Mouse (Mus musculus) stomach, embryonic 14.5 days (tissue): Measurements from ENCODE around the gene Pvr. TPM values are rescaled to one million over a fixed set of nuclear protein-coding genes. Genes with fewer than 3 reads are reported as not detected.

Experiments
- ATAC-seq: fragments of 200-750 bp; cut with Nextera tagmentation; 2 replicates; pipeline ENCODE4 v1.8.0; 2017; ENCODE audit warnings: low read depth, moderate TSS enrichment; ENCODE audit not compliant: insufficient number of reproducible peaks, insufficient read depth, low FRiP score
- H3K27ac ChIP-seq: fragments of 300-500 bp; sonication (generic); 2 replicates; pipeline ENCODE4 v1.5.1; 2014; ENCODE audit warnings: mild to moderate bottlenecking, low read length, moderate library complexity, mixed read lengths
- H3K27me3 ChIP-seq: fragments of 300-500 bp; sonication (generic); 2 replicates; pipeline ENCODE4 v1.6.1; 2014; ENCODE audit warnings: low read length, control low read depth, mixed read lengths; ENCODE audit not compliant: control insufficient read depth, insufficient read depth
- H3K36me3 ChIP-seq: fragments of 300-500 bp; sonication (generic); 2 replicates; pipeline ENCODE4 v1.6.1; 2014; ENCODE audit warnings: mild to moderate bottlenecking, control low read depth, low read length, moderate library complexity, mixed read lengths; ENCODE audit not compliant: control insufficient read depth, insufficient read depth
- H3K4me1 ChIP-seq: fragments of 300-500 bp; sonication (generic); 2 replicates; pipeline ENCODE4 v1.6.1; 2014; ENCODE audit warnings: low read length, control low read depth, mixed read lengths; ENCODE audit not compliant: control insufficient read depth, insufficient read depth
- H3K4me2 ChIP-seq: fragments of 300-500 bp; sonication (generic); replicated peaks from 2 replicates; pipeline ENCODE4 v1.6.1; 2014; ENCODE audit warnings: low read depth, low read length, control low read depth
- H3K4me3 ChIP-seq: fragments of 300-500 bp; sonication (generic); 2 replicates; pipeline ENCODE4 v1.5.1; 2014; ENCODE audit warnings: low read depth, low read length, control low read depth
- H3K9ac ChIP-seq: fragments of 300-500 bp; sonication (generic); replicated peaks from 2 replicates; pipeline ENCODE4 v1.6.1; 2014; ENCODE audit warnings: low read depth, mild to moderate bottlenecking, control low read depth, low read length, moderate library complexity, mixed read lengths
- H3K9me3 ChIP-seq: fragments of 300-500 bp; sonication (generic); 2 replicates; pipeline ENCODE4 v1.6.1; 2016; ENCODE audit warnings: low read depth, low read length, control low read depth; ENCODE audit not compliant: control insufficient read depth
- WGBS: fragments of 180-500 bp; shearing (Covaris S2); extraction: QIAGEN DNeasy Blood & Tissue Kit; methylation state at CpG from one replicate; pipeline ENCODE4 v1.1.7; 2014; 5-methylcytosine and 5-hydroxymethylcytosine counted together
- polyA plus RNA-seq: library from polyadenylated mRNA; unstranded; fragments of >200 nt; fragmentation: Nextera tagmentation; extraction: Ambion mirVana; gene quantifications from 2 replicates; pipeline ENCODE4 v1.2.1, GENCODE M21; 2014

Gene Pvr
- polyA plus RNA-seq, 1 experiment from 2014 or later = 11.7 TPM

DNA sequence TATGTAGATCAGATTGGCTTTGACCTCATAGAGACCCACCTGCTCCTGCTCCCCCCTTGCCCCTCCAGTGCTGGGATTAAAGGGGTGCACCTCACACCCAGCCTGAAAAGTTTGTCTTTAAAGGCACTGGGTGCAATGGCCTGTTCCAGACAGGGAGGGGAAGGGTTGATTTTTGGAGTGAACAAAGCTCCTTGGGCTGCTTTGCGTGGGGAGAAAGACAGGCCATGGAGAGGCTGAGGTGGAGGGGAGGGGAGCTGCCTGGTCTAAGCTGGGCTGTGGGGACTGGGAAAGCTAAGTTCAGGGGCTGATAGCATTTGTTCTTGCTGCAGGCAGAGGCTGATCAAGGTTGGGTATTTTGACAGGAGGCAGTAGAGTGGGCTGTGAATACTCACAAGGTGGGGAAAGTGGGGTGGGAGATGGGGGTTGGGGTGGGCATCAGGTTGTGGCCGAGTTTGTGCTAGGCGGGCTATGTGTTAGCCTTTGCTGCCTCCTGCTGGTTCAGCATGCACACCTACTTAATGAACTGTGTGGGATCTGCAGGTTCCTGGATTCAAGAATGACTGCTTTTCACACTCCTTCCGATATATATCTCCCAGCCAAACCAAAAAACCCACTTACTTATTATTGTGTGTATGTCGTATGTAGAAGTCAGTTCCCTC lies 48.9 kb downstream of the Pvr start:
- Histone ChIP-seq H3K4me2 (no peak overlapping the region), H3K9me3 (no peaks in the 10 kb centered on the region), H3K27me3 (no peaks in the 10 kb centered on the region), H3K4me3 (no peak overlapping the region), H3K4me1 (no peaks in the 10 kb centered on the region), H3K9ac (no peak overlapping the region), H3K36me3 (no peaks in the 10 kb centered on the region), H3K27ac (no peak overlapping the region)
- ATAC-seq = no peak
- 39% methylated on average over 5 of the region's 5 CpGs for WGBS

DNA sequence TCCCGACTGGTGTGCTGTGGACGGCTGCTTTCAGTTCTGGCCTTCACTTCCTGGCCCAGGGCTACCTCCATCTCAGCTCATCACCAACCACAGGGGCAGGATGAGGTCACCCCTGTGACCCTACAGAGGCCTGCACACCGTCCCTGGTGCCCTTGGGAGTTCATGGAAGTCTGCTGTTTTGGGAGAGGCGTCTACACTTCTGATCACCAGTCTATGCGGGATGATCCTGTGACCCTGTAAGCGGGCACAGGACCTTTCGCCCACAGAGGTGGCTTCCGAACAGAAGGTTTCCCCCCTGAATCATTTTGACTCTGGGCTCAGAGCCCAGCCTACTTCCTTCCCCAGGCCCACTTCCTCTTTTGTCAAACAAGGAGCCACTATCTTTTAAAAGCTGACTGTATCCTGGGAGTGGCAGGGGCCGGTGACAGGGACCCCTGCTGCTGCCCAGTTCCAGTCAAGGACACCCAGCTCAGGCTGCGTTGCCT lies 49.8 kb downstream of the Pvr start:
- Histone ChIP-seq H3K4me2 (no peak overlapping the region), H3K36me3 (no peaks in the 10 kb centered on the region), H3K4me1 (no peaks in the 10 kb centered on the region), H3K9ac (no peak overlapping the region), H3K4me3 (no peak overlapping the region), H3K9me3 (no peaks in the 10 kb centered on the region), H3K27me3 (no peaks in the 10 kb centered on the region), H3K27ac (no peak overlapping the region)
- no peak for ATAC-seq
- WGBS = 58% methylated on average over 10 of the region's 10 CpGs

DNA sequence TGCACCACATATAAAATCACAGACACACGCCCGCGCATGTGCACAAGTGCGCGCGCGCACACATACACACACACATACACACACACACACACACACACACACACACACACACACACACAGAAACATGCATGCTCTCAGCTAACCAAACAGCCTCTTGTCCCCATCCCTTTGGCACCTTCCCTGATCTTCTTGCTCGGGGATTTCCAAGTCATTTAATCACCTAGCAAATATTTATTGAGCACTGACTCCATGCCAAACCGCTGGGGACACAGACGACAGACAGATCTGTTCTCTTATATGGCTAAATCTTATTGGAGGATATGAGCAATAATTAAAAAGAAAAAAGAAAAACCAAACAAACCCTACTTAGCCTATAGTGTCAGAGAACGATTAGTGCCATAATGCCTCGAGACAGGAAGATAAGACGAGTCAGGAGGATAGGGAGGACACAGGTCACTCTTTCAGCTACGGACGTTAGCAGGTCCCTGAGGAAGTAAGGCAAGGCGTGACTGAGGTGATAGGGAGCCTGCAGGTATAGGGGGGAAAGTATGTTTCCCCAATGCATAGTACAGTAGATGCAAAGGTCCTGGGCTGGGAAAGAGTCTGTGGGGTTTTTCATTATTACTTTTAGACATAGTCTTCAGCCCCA lies 53.1 kb downstream of the Pvr start:
- no peaks in the 10 kb centered on the region for H3K27me3 ChIP-seq
- H3K27ac ChIP-seq = no peak overlapping the region
- no peak overlapping the region for H3K4me2 ChIP-seq
- no peaks in the 10 kb centered on the region for H3K36me3 ChIP-seq
- no peak for ATAC-seq
- H3K9me3 ChIP-seq = no peaks in the 10 kb centered on the region
- no peaks in the 10 kb centered on the region for H3K4me1 ChIP-seq
- WGBS = 72% methylated on average over 16 of the region's 16 CpGs
- no peak overlapping the region for H3K4me3 ChIP-seq
- H3K9ac ChIP-seq = no peak overlapping the region

DNA sequence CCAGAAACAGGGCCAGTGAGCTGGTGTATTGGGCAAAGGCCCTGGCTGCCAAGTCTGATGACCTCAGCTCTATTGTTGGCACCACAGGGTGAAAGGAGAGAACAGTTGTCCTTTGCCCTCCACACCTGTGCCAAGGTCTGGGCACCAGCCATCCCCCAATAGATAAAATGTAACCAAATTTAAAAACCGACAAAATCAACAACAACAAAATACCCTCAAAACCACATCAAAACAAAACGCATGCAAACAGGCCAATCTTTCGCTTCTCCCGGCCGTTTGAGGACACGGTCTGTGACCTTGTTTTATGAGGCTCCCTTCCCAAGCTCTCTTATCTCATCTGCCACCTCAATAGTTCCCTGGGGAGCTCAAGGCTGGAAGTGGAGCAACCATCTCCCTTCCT lies 54.5 kb downstream of the Pvr start:
- Histone ChIP-seq H3K4me2 (no peak overlapping the region), H3K9ac (no peak overlapping the region), H3K9me3 (no peaks in the 10 kb centered on the region), H3K27me3 (no peaks in the 10 kb centered on the region), H3K4me1 (no peaks in the 10 kb centered on the region), H3K4me3 (no peak overlapping the region), H3K36me3 (no peaks in the 10 kb centered on the region), H3K27ac (no peak overlapping the region)
- WGBS = 88% methylated on average over 6 of the region's 6 CpGs
- no peak for ATAC-seq

DNA sequence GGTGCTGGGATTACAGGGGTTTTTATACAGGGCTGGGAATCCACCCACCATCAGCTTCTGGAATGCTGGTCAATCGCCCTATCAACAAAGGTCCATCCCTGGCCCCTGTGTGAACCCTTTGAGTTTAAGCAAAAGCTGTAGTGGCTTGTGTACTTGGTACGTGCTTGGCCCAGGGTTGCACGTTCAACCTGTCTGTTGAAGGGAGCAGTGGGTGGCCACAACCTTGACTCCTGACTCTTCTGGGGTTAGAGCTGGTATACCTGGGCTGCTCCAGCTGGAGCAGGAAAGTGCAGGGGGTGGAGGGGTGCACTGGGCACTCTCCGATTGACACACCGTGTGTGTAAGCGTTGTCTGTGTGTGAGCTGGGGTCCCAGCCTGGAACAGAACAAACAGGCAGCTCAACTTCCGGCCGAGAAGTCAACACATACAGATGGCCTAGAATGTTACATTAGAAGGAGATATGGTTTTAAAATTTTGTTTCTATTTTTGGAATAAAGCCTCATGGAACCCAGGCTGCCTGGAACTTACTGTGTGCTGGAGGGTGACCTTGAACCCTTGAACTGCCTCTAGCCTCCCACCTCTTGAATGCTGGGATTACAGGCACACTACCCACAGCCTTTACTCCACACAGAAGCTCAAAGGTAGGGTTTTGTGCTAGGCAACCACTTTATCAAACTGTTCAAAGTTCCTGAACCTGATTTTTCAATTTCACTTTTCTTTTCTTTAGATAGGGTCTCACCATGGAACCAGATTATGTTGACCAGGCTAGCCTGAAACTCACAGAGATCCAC lies 55.5 kb downstream of the Pvr start:
- no peaks in the 10 kb centered on the region for H3K36me3 ChIP-seq
- whole genome bisulfite sequencing = 68% methylated on average over 8 of the region's 8 CpGs
- H3K27ac ChIP-seq = no peak overlapping the region
- no peak for ATAC-seq
- H3K9ac ChIP-seq = no peak overlapping the region
- H3K4me1 ChIP-seq = no peaks in the 10 kb centered on the region
- no peaks in the 10 kb centered on the region for H3K27me3 ChIP-seq
- no peaks in the 10 kb centered on the region for H3K9me3 ChIP-seq
- H3K4me2 ChIP-seq = no peak overlapping the region
- no peak overlapping the region for H3K4me3 ChIP-seq

DNA sequence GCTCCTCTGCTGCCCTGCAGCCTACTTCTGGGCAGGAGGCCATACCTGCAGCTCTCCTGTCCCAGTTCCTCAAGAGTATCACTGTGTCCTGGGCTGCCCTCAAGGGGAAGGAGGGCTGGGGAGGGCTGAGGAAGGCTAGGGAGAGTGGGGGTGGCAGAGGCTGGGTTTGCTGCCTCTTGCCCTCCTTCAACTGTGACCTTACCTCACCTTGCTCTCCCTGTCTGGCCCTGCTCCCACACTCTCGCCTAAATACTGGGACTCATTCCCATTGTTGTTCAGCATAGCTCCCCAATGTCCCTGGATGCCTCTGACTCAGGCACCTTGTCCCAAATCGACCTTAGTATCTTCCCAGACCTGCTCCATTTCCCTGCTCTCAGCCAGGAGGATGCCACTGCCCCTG lies 56.7 kb downstream of the Pvr start:
- Histone ChIP-seq H3K4me3 (no peak overlapping the region), H3K4me2 (no peak overlapping the region), H3K27ac (no peak overlapping the region), H3K36me3 (no peaks in the 10 kb centered on the region), H3K4me1 (no peaks in the 10 kb centered on the region), H3K9me3 (no peaks in the 10 kb centered on the region), H3K9ac (no peak overlapping the region), H3K27me3 (no peaks in the 10 kb centered on the region)
- 0 out of 2 replicates have a peak, but pooled peaks have one; percentile 42 for ATAC-seq
- 49% methylated on average over 2 of the region's 2 CpGs for WGBS

DNA sequence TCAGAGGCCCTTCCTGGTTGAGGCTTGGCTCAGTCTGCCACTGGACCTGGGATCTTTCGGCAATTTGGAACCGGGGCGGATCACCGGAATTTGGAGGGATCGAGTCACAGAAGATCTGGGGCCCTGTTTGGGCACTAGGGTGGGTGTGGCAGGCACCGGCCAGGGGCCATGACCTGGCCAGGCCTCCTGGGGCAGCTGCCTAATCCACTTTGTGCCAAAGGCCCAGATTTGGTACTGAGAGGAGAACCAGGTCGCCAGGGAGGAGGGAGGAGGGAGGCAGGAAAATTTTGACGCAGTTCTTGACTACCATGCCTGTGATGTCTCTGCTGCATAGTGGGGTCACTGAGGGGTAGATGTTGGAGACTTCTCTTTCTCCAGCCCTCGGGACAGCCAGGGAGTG lies 59.8 kb downstream of the Pvr start, which contains the start of gene Ceacam16:
Gene Ceacam16 (minus strand): TSS at position 101 of the 400 bp plus-strand sequence.
- H3K27me3 ChIP-seq = no peaks in the 10 kb centered on the region
- H3K4me2 ChIP-seq = no peak within 1 kb of the TSS
- H3K9me3 ChIP-seq = no peaks in the 10 kb centered on the region
- ATAC-seq = no peak
- 79% methylated on average over 9 of the region's 9 CpGs for WGBS
- no peak within 1 kb of the TSS for H3K27ac ChIP-seq
- H3K4me1 ChIP-seq = no peaks in the 10 kb centered on the region
- no peak within 1 kb of the TSS for H3K9ac ChIP-seq
- no peak within 1 kb of the TSS for H3K4me3 ChIP-seq
- no peaks in the 10 kb centered on the region for H3K36me3 ChIP-seq

DNA sequence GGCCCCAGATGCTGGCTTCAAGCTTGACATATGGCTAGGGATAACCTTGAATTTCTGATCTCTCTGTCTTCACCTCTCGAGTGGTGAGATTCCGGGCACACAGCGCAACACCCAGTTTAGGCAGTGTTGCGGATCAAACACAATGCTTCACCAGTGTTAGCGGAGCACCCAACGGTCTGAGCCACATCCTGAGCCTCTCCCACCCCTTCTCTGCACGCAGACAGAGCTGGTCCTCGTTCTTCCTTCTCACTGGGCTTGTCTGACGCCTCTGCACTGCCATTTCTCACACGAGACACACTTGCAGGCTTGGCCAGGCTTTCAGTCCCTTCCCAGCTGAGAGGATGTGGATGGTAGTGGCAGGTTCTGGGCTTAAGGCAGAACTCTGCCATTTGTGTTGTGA lies 61.2 kb downstream of the Pvr start:
- ATAC-seq = no peak
- no peak overlapping the region for H3K9ac ChIP-seq
- H3K4me3 ChIP-seq = no peak overlapping the region
- 55% methylated on average over 10 of the region's 10 CpGs for WGBS
- H3K4me2 ChIP-seq = no peak overlapping the region
- H3K4me1 ChIP-seq = no peaks in the 10 kb centered on the region
- H3K27ac ChIP-seq = no peak overlapping the region
- no peaks in the 10 kb centered on the region for H3K36me3 ChIP-seq
- H3K9me3 ChIP-seq = no peaks in the 10 kb centered on the region
- H3K27me3 ChIP-seq = no peaks in the 10 kb centered on the region
